Mouse (Mus musculus) hematopoietic stem cell, adult 5-6 weeks (primary cell): ENCODE measurements at regions not wholly inside any gene's neighbourhood (a gene's known extent, or its start where the extent isn't known, plus 50 kb on each side); places are given as distances from the start of the nearest gene placed in this dataset.

Experiments
- ATAC-seq, 2 experiments: fragments of 125-278 bp in 1 of 2; replicated peaks in 1 of 2; 2 replicates each; pipeline ENCODE4 v1.8.0; 2016 to 2017; ENCODE audit warnings: inconsistent platforms in 2 of 2, mild to moderate bottlenecking in 2 of 2, moderate number of reproducible peaks in 2 of 2, low read depth in 1 of 2, moderate TSS enrichment in 1 of 2; ENCODE audit not compliant: low FRiP score in 2 of 2, poor library complexity in 2 of 2, severe bottlenecking in 2 of 2, insufficient read depth in 1 of 2, low TSS enrichment in 1 of 2

GRCm38 (mm10) chr16:13045079-13045590 lies 64.3 kb upstream of the Ercc4 start:
- no peak for ATAC-seq

- no peak for ATAC-seq
Observed at GRCm38 (mm10) chr16:13046366-13047120, 62.9 kb upstream of the Ercc4 start.

- no peak for ATAC-seq
Observed at GRCm38 (mm10) chr16:13049321-13049720, 60.2 kb upstream of the Ercc4 start.

- no peak for ATAC-seq
Observed at GRCm38 (mm10) chr16:13050225-13050892, 59.1 kb upstream of the Ercc4 start.

GRCm38 (mm10) chr16:13054956-13055355 lies 54.5 kb upstream of the Ercc4 start:
- ATAC-seq: no peak
